Mouse (Mus musculus) spleen, postnatal 10 days (tissue): ENCODE measurements around the gene Ranbp6.
A peak's percentile ranks its signal among the peaks of the same experiment; 100 is the strongest.

Experiments
- DNase-seq, 2 experiments: peaks; one replicate each; pipeline ENCODE4 v3.0.0; 2021 to 2022; ENCODE audit warnings: low spot score in 2 of 2

Ranbp6 gene

DNA sequence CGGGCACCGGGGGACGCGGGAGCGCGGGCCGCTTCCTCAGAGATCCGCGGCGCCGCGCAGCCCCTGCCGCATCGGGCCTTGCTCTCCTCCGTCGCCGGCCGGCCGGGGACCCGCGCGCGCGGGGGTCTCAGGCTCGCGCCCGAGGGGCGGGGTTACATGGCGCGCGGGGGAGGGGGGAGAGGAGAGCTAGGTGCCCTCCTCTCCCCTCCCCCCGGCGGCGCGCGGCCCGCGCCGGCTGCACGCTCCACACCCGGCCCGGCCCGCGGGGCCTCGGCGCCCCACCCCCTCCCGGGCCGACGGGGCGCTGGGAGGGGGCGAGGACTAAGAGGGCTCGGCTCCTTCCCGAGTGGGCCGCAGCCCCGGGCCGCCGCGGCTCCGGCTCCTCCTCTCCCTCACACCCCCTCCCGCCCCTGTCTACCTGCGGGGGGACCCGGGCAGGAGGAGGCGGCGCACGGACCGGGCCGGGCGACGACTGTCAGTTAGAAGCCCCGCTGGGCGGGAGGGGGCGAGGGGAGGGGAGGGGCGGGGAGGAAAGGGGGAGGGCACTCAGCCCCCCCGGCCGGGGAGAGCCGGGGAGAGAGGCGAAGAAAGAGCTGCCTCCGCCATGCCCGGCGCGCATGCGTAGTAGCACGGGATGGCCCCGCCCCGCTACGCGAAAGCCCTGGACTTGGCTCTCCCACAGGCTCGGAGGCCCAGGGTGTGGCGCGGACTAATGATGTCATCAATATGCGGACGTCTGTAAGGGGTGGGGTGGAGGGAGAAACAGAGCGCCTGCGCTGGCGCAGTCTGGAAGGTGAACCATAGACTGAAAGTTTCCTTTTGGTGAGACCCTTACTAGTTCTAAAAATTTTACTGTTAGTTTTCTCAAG, 6.6 kb downstream of the Ranbp6 start, which contains the start of gene 9930021J03Rik:
9930021J03Rik (minus strand) TSS at position 73 of the 869 bp plus-strand sequence.
- DNase-seq, result peak; percentile 98 to 99

DNA sequence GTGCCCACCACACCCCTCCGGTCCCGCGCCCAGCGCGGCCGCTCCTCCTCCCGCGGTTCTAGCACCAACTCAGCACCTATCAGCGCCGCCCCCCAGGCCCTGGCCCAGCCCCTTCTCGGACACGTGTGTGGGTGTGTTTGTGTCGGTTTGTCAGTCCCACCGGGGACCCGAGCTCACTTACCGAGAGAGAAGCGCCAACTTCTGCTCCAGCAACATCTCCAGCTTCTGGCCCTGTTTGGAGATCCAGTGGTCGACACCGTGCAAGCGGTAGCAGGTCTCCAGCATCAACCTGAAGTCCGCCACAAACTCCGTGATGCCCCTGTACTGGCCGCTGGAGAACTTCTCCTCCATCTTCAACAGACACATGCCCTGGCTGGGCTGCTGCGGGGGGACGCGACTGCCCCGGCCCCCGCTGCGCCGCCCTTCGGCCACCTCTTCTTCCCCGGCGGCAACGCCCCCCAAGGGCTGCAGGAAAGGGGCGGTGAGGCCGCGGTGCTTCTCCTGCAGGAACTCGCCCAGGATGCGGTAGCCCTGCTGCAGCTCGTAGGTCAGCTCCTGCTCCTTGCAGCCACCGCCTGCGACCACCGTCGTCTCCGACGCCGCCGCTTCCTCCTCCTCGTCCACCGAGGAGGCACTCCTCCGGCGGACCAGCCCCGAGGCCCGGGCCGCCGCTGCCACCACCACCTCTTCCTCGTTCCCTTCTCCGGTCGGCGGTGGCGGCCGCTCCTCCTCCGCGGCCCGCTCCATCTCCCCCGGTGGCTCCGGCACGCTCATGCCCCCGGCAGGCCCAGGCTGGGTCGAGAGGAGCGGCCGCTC, 7.5 kb downstream of the Ranbp6 start:
- peak; percentile 61 to 82 for DNase-seq

DNA sequence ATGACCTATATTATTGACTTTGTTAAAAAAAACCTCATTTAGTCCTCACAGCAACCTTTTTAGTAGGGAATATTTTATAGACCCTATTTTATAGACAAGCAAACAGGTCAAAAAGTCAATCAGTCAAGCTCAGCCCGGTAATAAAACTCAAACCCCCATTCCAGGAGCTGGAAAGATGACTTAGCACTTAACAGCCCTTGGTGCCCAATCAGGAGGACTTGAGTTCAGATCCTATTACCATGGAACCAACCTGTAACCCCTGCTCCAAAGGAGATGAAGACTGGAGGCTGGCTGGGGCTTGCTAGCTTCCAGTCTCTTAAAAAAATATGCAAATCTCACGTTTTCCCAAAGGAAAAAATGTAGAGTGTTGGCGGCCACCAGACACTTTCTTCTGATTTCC, 8.8 kb downstream of the Ranbp6 start:
- no peak for DNase-seq

DNA sequence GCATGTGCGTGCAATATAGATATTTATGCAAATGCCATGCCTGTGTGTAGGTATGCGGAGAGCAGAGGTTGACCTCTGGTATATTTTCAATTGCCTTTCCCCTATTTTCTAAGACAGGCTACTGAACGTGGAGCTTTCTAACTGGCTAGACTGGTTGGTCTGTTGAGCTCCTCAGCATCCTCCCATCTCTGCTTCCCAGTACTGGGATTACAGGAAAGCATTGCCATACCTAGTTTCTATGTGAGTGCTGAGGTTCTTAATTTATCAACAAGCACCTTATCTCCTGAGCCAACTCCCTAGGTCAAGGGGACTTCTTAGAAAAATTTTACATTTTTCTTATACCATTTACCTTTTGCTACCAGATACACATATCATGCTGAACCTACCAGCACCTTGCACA, 15.4 kb downstream of the Ranbp6 start:
- DNase-seq, result no peak

DNA sequence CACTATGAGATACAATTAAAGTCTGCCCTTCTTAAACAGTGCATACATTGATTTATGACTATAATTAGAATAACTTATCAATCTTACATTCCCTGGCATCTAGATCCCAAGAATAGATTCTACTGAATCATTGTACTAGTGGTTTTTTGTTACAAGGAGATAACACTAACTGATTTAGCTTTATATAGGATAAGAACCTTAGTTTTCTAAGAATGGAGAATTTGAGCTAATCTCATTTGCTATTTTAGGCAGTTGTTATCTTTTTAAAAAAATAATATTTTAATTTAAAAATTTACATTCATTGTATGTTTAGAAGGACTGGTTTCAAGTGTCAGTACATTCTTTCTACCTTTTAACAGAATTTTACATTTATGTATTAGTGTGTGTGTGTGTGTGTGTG, 24.8 kb downstream of the Ranbp6 start:
- no peak for DNase-seq

DNA sequence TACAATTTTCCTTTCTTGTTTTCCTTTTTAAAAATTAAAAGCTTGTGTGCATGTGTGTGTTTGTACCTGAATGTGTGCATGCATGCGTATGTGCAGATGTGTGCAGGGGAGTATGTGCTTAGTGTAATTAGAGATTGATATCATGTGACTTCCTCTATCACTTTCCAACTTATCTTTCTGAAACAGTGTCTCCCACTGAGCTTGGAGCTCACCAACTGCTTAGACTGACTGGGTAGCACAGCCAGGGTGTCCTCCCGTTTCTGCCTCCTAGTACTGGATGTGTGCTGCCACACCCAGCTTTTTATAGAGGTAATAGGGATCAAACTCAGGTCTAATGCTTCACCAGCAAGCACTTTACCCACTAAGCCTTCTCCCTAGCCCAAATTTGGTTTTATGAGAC, 29.9 kb downstream of the Ranbp6 start:
- DNase-seq, result no peak
